Mouse (Mus musculus) lung, adult 2 months (tissue): ENCODE measurements around the gene Apba3. TPM values are rescaled to one million over a fixed set of nuclear protein-coding genes. Genes with fewer than 3 reads are reported as not detected.

Experiments used
- DNase-seq: peaks from one replicate; pipeline ENCODE4 v3.0.0; 2022
- H3K4me1 ChIP-seq: fragments of 200-500 bp; 2 replicates; pipeline ENCODE4 v1.6.1; 2011; ENCODE audit warnings: low read length; ENCODE audit not compliant: control insufficient read depth, insufficient read depth
- H3K4me3 ChIP-seq: fragments of 200-500 bp; replicated peaks from 2 replicates; pipeline ENCODE3; 2011; ENCODE audit warnings: low read depth, mild to moderate bottlenecking, control low read depth, low read length; ENCODE audit errors: extremely low read depth
- CTCF ChIP-seq: fragments of 200-500 bp; IDR thresholded peaks from 2 replicates; pipeline ENCODE4 v1.5.1; 2011; ENCODE audit warnings: mild to moderate bottlenecking, low read length, control low read depth; ENCODE audit not compliant: insufficient read depth
- POLR2A ChIP-seq: fragments of 200-500 bp; IDR thresholded peaks from 2 replicates; pipeline ENCODE4 v1.6.1; 2011; ENCODE audit warnings: low read depth, mild to moderate bottlenecking, control low read depth, low read length, borderline replicate concordance; ENCODE audit errors: extremely low read depth
- WGBS: fragments of 180-500 bp; shearing (Covaris S2); methylation state at CpG from one replicate; pipeline ENCODE4 v1.1.7; 2018; 5-methylcytosine and 5-hydroxymethylcytosine counted together
- polyA plus RNA-seq: library from polyadenylated mRNA; depleted of rRNA; stranded (reverse); fragments of >200 nt; gene quantifications from 2 replicates; pipeline ENCODE4 v1.2.3, GENCODE M21; 2012; rRNA removed

Gene Apba3
- polyA plus RNA-seq, 1 experiment, result 86.4 TPM

GRCm38 (mm10) chr10:81322444-81322843 is 55.7 kb downstream of the Apba3 start:
- peaks cover 11% of the 10 kb centered on the region; the same call in 1 of the 2 replicates for H3K4me1 ChIP-seq
- 88% methylated on average over 27 of the region's 27 CpGs for WGBS
- no peak overlapping the region for H3K4me3 ChIP-seq
- no peak for DNase-seq
- TF ChIP-seq POLR2A (no peak), CTCF (no peak)

Other genes with a start within 250 kb of the Apba3 start
- 0.03 TPM in 1 of 2 replicates, not detected in the other for gene Diras1, start 241.3 kb upstream of the Apba3 start, polyA plus RNA-seq
- 44.2 and 46.9 TPM in 2 replicates for gene Slc39a3, start 229.5 kb upstream of the Apba3 start, polyA plus RNA-seq
- gene Sgta, start 206.8 kb upstream of the Apba3 start, polyA plus RNA-seq, result 182 and 183 TPM in 2 replicates
- gene Thop1, start 196.9 kb upstream of the Apba3 start, polyA plus RNA-seq, result 31.7 and 59.6 TPM in 2 replicates
- gene Creb3l3, start 168.1 kb upstream of the Apba3 start, polyA plus RNA-seq, result 0.15 and 0.47 TPM in 2 replicates
- 147 and 176 TPM in 2 replicates for gene Map2k2, start 161.0 kb upstream of the Apba3 start, polyA plus RNA-seq
- gene Zbtb7a, start 131.7 kb upstream of the Apba3 start, polyA plus RNA-seq, result 66.7 and 83.6 TPM in 2 replicates
- gene Pias4, start 99.0 kb upstream of the Apba3 start, polyA plus RNA-seq, result 33.0 and 40.0 TPM in 2 replicates
- gene Eef2, start 90.3 kb upstream of the Apba3 start, polyA plus RNA-seq, result 1,377 and 1,420 TPM in 2 replicates
- 70.4 and 73.5 TPM in 2 replicates for gene Dapk3, start 84.0 kb upstream of the Apba3 start, polyA plus RNA-seq
- not detected in 2 replicates for gene 4930442H23Rik, start 83.1 kb upstream of the Apba3 start, polyA plus RNA-seq
- gene Nmrk2, start 64.9 kb upstream of the Apba3 start, polyA plus RNA-seq, result 0.28 and 0.59 TPM in 2 replicates
- gene Atcay, start 36.1 kb upstream of the Apba3 start, polyA plus RNA-seq, result 0.08 and 0.20 TPM in 2 replicates
- gene Zfr2, start 33.8 kb upstream of the Apba3 start, polyA plus RNA-seq, result 8.9 and 10.0 TPM in 2 replicates
- 2.7 and 3.3 TPM in 2 replicates for gene Matk, start 14.0 kb upstream of the Apba3 start, polyA plus RNA-seq
- 60.1 and 87.9 TPM in 2 replicates for gene Mrpl54, start within 50 bp of the Apba3 start, polyA plus RNA-seq
- 27.6 and 27.7 TPM in 2 replicates for gene Tjp3, start 24.6 kb downstream of the Apba3 start, polyA plus RNA-seq
- 103 and 104 TPM in 2 replicates for gene Pip5k1c, start 26.0 kb downstream of the Apba3 start, polyA plus RNA-seq
- 30.5 and 36.7 TPM in 2 replicates for gene Cactin, start 54.1 kb downstream of the Apba3 start, polyA plus RNA-seq
- gene Tbxa2r, start 61.8 kb downstream of the Apba3 start, polyA plus RNA-seq, result 39.9 and 44.0 TPM in 2 replicates
- gene Gipc3, start 76.3 kb downstream of the Apba3 start, polyA plus RNA-seq, result 10.3 and 11.2 TPM in 2 replicates
- 106 and 134 TPM in 2 replicates for gene Hmg20b, start 83.5 kb downstream of the Apba3 start, polyA plus RNA-seq
- gene Mfsd12, start 90.5 kb downstream of the Apba3 start, polyA plus RNA-seq, result 33.3 and 39.9 TPM in 2 replicates
- 21.9 and 25.8 TPM in 2 replicates for gene 4930404N11Rik, start 98.9 kb downstream of the Apba3 start, polyA plus RNA-seq
- 59.3 and 61.8 TPM in 2 replicates for gene Fzr1, start 111.6 kb downstream of the Apba3 start, polyA plus RNA-seq
- gene Dohh, start 117.5 kb downstream of the Apba3 start, polyA plus RNA-seq, result 79.2 and 83.4 TPM in 2 replicates
- gene Gm48551, start 117.5 kb downstream of the Apba3 start, polyA plus RNA-seq, result 3.7 and 6.3 TPM in 2 replicates
- 3.6 and 5.9 TPM in 2 replicates for gene Gm48552, start 122.0 kb downstream of the Apba3 start, polyA plus RNA-seq
- 8.8 and 10.1 TPM in 2 replicates for gene Smim24, start 126.1 kb downstream of the Apba3 start, polyA plus RNA-seq
- gene Nfic, start 188.7 kb downstream of the Apba3 start, polyA plus RNA-seq, result 89.6 and 103 TPM in 2 replicates
- gene Celf5, start 215.7 kb downstream of the Apba3 start, polyA plus RNA-seq, result 0.92 and 1.1 TPM in 2 replicates
- gene Ncln, start 229.4 kb downstream of the Apba3 start, polyA plus RNA-seq, result 197 and 203 TPM in 2 replicates
- gene S1pr4, start 233.2 kb downstream of the Apba3 start, polyA plus RNA-seq, result 40.3 and 47.5 TPM in 2 replicates